Mouse (Mus musculus): ENCODE measurements around the gene Adamtsl1.

DNA sequence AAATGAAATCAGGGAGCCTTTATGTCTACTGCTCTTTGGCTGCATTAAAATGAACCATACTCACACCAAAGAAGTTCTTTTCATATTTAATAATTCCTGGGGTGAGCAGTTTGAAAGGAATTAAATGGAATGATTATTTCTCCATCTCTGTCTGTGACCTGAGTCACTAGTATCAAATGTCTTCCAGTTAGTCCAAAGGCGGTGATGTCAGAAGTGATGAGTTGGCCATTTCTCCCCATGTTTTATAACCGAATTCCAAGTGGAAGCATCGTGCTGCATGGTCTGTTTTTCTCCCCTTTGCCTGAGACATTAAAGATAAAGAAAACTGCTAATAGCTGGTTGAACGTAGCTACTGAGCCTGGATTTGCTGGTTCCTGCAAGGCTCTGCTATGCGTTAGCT is 657.5 kb downstream of the Adamtsl1 start:
- TF ChIP-seq CTCF (IDR thresholded peaks at IDR 0.05; ENCODE audit: low read depth, low read length) (no peak), POLR2AphosphoS5 (IDR thresholded peaks at IDR 0.05; ENCODE audit: insufficient replicate concordance, low read depth, low read length) (no peak), GATA1 (IDR thresholded peaks at IDR 0.05; ENCODE audit: borderline replicate concordance, low read length) (no peak)

Data from G1E (cell line).